Mouse (Mus musculus) layer of hippocampus, postnatal 14 days (tissue): ENCODE results near the gene 2310061I04Rik. TPM values are rescaled to one million over a fixed set of nuclear protein-coding genes. Genes with fewer than 3 reads are reported as not detected.

ENCODE experiments used
- microRNA-seq, 2 experiments: library from miRNA; unstranded; fragments of <30 nt; microRNA quantifications; one replicate each; pipeline ENCODE4 v1.2.0; 2021
- total RNA-seq, 2 experiments: library from RNA; stranded (reverse); gene quantifications; 2 replicates each; pipeline ENCODE4 v1.2.3; 2021

The 2310061I04Rik gene
- total RNA-seq, 2 experiments from 2014 or later, result 61.8 to 71.4 TPM

Small RNA genes within 50 kb of the gene (microRNA-seq; reads per million reads assigned to microRNA genes)
- gene Gm28033, result 0.90 to 1.1 reads per million in 2 experiments
- 0 to 0.23 reads per million in 2 experiments for gene Mir1894

Other genes with a start within 250 kb of the 2310061I04Rik start
- gene Vars2, start 229.8 kb downstream of the 2310061I04Rik start, total RNA-seq, result 10 to 100 TPM; 34.3 to 34.8 TPM
- 10 to 100 TPM; 23.9 to 25.8 TPM for gene Gtf2h4, start 223.7 kb downstream of the 2310061I04Rik start, total RNA-seq
- gene Ddr1, start 192.8 kb downstream of the 2310061I04Rik start, total RNA-seq, result 10 to 100 TPM; 73.6 to 81.0 TPM
- gene Ier3, start 75.7 kb downstream of the 2310061I04Rik start, total RNA-seq, result 1 to 10 TPM; 3.8 to 4.2 TPM
- 100 to 1,000 TPM; 139 to 147 TPM for gene Flot1, start 74.2 kb downstream of the 2310061I04Rik start, total RNA-seq
- 100 to 1,000 TPM; 615 to 684 TPM for gene Tubb5, start 59.1 kb downstream of the 2310061I04Rik start, total RNA-seq
- 10 to 100 TPM; 13.6 to 15.0 TPM for gene Mdc1, start 55.9 kb downstream of the 2310061I04Rik start, total RNA-seq
- gene Nrm, start 36.1 kb downstream of the 2310061I04Rik start, total RNA-seq, result 1 to 10 TPM; 3.9 to 4.7 TPM
- 10 to 100 TPM; 13.4 to 14.0 TPM for gene Ppp1r18, start 31.8 kb downstream of the 2310061I04Rik start, total RNA-seq
- 10 to 100 TPM; 30.3 to 33.6 TPM for gene Dhx16, start 17.6 kb downstream of the 2310061I04Rik start, total RNA-seq
- 10 to 100 TPM; 82.6 to 87.1 TPM for gene Atat1, start 12.6 kb upstream of the 2310061I04Rik start, total RNA-seq
- 10 to 100 TPM; 41.2 to 42.7 TPM for gene Mrps18b, start 19.0 kb upstream of the 2310061I04Rik start, total RNA-seq
- 10 to 100 TPM; 68.3 to 74.5 TPM for gene Ppp1r10, start 19.0 kb upstream of the 2310061I04Rik start, total RNA-seq
- gene Abcf1, start 72.3 kb upstream of the 2310061I04Rik start, total RNA-seq, result 10 to 100 TPM; 76.7 to 84.5 TPM
- 100 to 1,000 TPM; 133 to 136 TPM for gene Gnl1, start 82.4 kb upstream of the 2310061I04Rik start, total RNA-seq
- gene Prr3, start 82.8 kb upstream of the 2310061I04Rik start, total RNA-seq, result 10 to 100 TPM; 59.7 to 63.8 TPM
- gene H2-T24, start 123.1 kb upstream of the 2310061I04Rik start, total RNA-seq, result 1 to 10 TPM; 1.0 to 1.1 TPM
- gene H2-T23, start 135.4 kb upstream of the 2310061I04Rik start, total RNA-seq, result 1 to 10 TPM; 3.0 to 3.6 TPM
- 1 to 10 TPM; 9.1 to 9.2 TPM for gene H2-T22, start 145.3 kb upstream of the 2310061I04Rik start, total RNA-seq
- gene Gm6034, start 145.5 kb upstream of the 2310061I04Rik start, total RNA-seq, result not detected
- under 1 TPM; 0.31 to 0.32 TPM for gene Gm11127, start 160.9 kb upstream of the 2310061I04Rik start, total RNA-seq
- gene Gm19684, start 224.2 kb upstream of the 2310061I04Rik start, total RNA-seq, result not detected
- gene Gm7030, start 232.0 kb upstream of the 2310061I04Rik start, total RNA-seq, result not detected